Mouse (Mus musculus) CH12.LX (cell line): ENCODE results near the gene Cldn20. TPM values are rescaled to one million over a fixed set of nuclear protein-coding genes. Genes with fewer than 3 reads are reported as not detected.

Experiments
- DNase-seq: peaks from one replicate; pipeline ENCODE4 v3.0.0-alpha.2; 2013; ENCODE audit errors: extremely low read depth
- H3K27ac ChIP-seq: 2 replicates; pipeline ENCODE4 v1.5.1; 2012; ENCODE audit warnings: low read depth, mild to moderate bottlenecking, control low read depth, moderate library complexity; ENCODE audit not compliant: insufficient read depth
- H3K27me3 ChIP-seq: replicated peaks from 2 replicates; pipeline ENCODE3; 2012; ENCODE audit warnings: inconsistent platforms
- H3K36me3 ChIP-seq, 2 experiments: replicated peaks in 1 of 2; 2 replicates each; pipeline versions ENCODE3 to v1.6.1; 2012; ENCODE audit warnings: inconsistent platforms in 1 of 2, low read length in 1 of 2, mild to moderate bottlenecking in 1 of 2, mixed read lengths in 1 of 2, moderate library complexity in 1 of 2; ENCODE audit not compliant: control insufficient read depth in 1 of 2, insufficient read depth in 1 of 2
- H3K4me1 ChIP-seq, 2 experiments: 2 replicates each; pipeline ENCODE4 v1.6.1; 2012; ENCODE audit warnings: inconsistent platforms in 1 of 2, moderate library complexity in 1 of 2; ENCODE audit not compliant: insufficient read depth in 2 of 2, control insufficient read depth in 1 of 2
- H3K4me2 ChIP-seq: 2 replicates; pipeline ENCODE4 v1.6.1; 2012; ENCODE audit warnings: low read depth, mild to moderate bottlenecking, control low read depth; ENCODE audit not compliant: poor library complexity, insufficient read depth, severe bottlenecking
- H3K4me3 ChIP-seq, 3 experiments: fragments of 150-350 bp in 1 of 3; sonication (generic) in 1 of 3; replicated peaks in 1 of 3; 2 replicates each; pipeline versions ENCODE3 to v1.5.1; 2011 to 2012; ENCODE audit warnings: low read depth in 2 of 3, low read length in 2 of 3, mild to moderate bottlenecking in 2 of 3, moderate library complexity in 2 of 3, control low read depth in 1 of 3, improper control_type of control experiment in 1 of 3, inconsistent platforms in 1 of 3, mixed read lengths in 1 of 3; ENCODE audit not compliant: poor library complexity in 1 of 3
- H3K79me2 ChIP-seq: replicated peaks from 2 replicates; pipeline ENCODE4 v1.6.1; 2012; ENCODE audit warnings: mild to moderate bottlenecking, moderate library complexity; ENCODE audit not compliant: control insufficient read depth, poor library complexity, insufficient read depth, severe bottlenecking; ENCODE audit errors: extremely low read depth
- H3K9ac ChIP-seq: 2 replicates; pipeline ENCODE4 v1.6.1; 2012; ENCODE audit warnings: low read depth, mild to moderate bottlenecking, control low read depth, moderate library complexity; ENCODE audit not compliant: insufficient read depth
- H3K9me3 ChIP-seq: replicated peaks from 2 replicates; pipeline ENCODE3; 2012; ENCODE audit warnings: low read length, inconsistent platforms, mixed read lengths
- CHD2 ChIP-seq: IDR thresholded peaks from 2 replicates; pipeline ENCODE4 v1.6.1; 2011; ENCODE audit warnings: low read length, improper control_type of control experiment
- CTCF ChIP-seq, 2 experiments: IDR thresholded peaks in 1 of 2; conservative IDR thresholded peaks in 1 of 2; 2 replicates each; pipeline ENCODE4 v1.5.1; 2011 to 2012; ENCODE audit warnings: low read depth in 2 of 2, low read length in 2 of 2, improper control_type of control experiment in 1 of 2, inconsistent platforms in 1 of 2, mild to moderate bottlenecking in 1 of 2, moderate library complexity in 1 of 2
- ELF1 ChIP-seq: IDR thresholded peaks from 2 replicates; pipeline ENCODE4 v1.6.1; 2014; ENCODE audit warnings: low read depth, mild to moderate bottlenecking, inconsistent platforms, low read length, improper control_type of control experiment
- EP300 ChIP-seq: IDR thresholded peaks from 2 replicates; pipeline ENCODE4 v1.6.1; 2011; ENCODE audit warnings: low read length, improper control_type of control experiment
- MAFK ChIP-seq: IDR thresholded peaks from 2 replicates; pipeline ENCODE4 v1.6.1; 2011; ENCODE audit warnings: low read length, improper control_type of control experiment; ENCODE audit not compliant: insufficient replicate concordance
- MEF2A ChIP-seq: IDR thresholded peaks from 2 replicates; pipeline ENCODE4 v1.6.1; 2014; ENCODE audit warnings: low read depth, mild to moderate bottlenecking, inconsistent platforms, low read length, improper control_type of control experiment, borderline replicate concordance
- NELFE ChIP-seq: IDR thresholded peaks from 2 replicates; pipeline ENCODE4 v1.6.1; 2011; ENCODE audit warnings: low read depth, low read length, improper control_type of control experiment
- RAD21 ChIP-seq: IDR thresholded peaks from 2 replicates; pipeline ENCODE4 v1.6.1; 2011; ENCODE audit warnings: low read depth, mild to moderate bottlenecking, low read length, improper control_type of control experiment, moderate library complexity
- USF1 ChIP-seq: IDR thresholded peaks from 2 replicates; pipeline ENCODE4 v1.6.1; 2014; ENCODE audit warnings: low read depth, mild to moderate bottlenecking, inconsistent platforms, low read length, improper control_type of control experiment
- ZMIZ1 ChIP-seq: IDR thresholded peaks from 2 replicates; pipeline ENCODE4 v1.6.1; 2012; ENCODE audit warnings: low read depth, mild to moderate bottlenecking, inconsistent platforms, low read length, improper control_type of control experiment
- dilution Hi-C: fragments of 300-500 bp; cut with MboI; formaldehyde crosslinking; loops from 2 replicates; pipeline ENCODE4 v1.14.3; 2020; ENCODE audit warnings: low sequenced_read_pairs; ENCODE audit not compliant: extremely low pct_unique_long_range_greater_than_20kb, extremely low pct_ligation_motif_present
- in situ Hi-C: fragments of 300-500 bp; cut with MboI; formaldehyde crosslinking; loops from 3 replicates; pipeline ENCODE4 v1.14.3; 2019; ENCODE audit warnings: low sequenced_read_pairs, low pct_ligation_motif_present, low pct_unique_long_range_greater_than_20kb, mixed read lengths
- polyA plus RNA-seq: library from polyadenylated mRNA; unstranded; fragments of >175 nt; gene quantifications from 2 replicates; pipeline ENCODE4 v1.2.1, GENCODE M21; 2012; ENCODE audit warnings: low read depth; ENCODE audit not compliant: insufficient read length
- total RNA-seq, 2 experiments: library from RNA; depleted of rRNA; stranded (reverse); fragments of 300-350 nt in 1 of 2; fragments of >200 nt in 1 of 2; gene quantifications; 2 replicates each; pipeline ENCODE4 v1.2.3; 2012 to 2014

Gene Cldn20
- total and polyA plus RNA-seq, 3 experiments, result 0.73 TPM; not detected in 2

DNA sequence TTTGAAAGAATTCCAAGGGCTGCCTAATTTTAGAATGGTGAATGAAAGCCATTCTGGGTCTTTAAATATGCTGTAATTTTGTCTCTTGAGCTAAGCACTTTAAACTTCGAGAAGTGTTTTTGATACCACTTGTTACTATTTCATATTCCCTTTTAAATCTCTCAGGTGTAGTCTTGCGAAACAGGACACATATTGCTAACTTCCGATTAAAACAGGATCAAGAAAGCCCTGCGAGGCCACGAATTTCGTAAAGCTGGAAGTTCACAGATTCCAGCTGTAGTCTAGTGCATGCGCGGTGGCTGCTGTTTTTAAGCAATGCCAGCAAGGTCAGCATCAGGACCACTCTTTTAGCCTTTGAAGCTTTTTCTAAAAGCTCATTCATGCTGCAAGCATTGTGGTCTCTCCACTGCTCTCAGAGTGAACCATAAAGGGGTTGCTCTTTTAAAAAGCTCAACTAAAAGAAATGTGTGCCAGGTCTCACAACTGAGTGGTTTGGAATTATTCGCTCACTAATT, 26.1 kb downstream of the Cldn20 start:
- H3K79me2 ChIP-seq, result 0 out of 2 replicates have a peak, but pooled peaks cover 2% of the 10 kb centered on the region
- peaks cover 3 to 16% of the 10 kb centered on the region in 2 experiments; a peak in 2 of 4 replicates for H3K4me1 ChIP-seq
- H3K4me3 ChIP-seq, result peak overlapping the region; percentile 45 to 79 (median 68)
- in situ Hi-C loops (no loop called here), dilution Hi-C loops (no loop called here)
- H3K4me2 ChIP-seq, result peak overlapping the region; percentile 57; the same call in 1 of the 2 replicates
- H3K27me3 ChIP-seq, result no peaks in the 10 kb centered on the region
- H3K9ac ChIP-seq, result peak overlapping the region; percentile 74
- H3K27ac ChIP-seq, result no peak overlapping the region
- peaks cover 0 to 14% of the 10 kb centered on the region in 2 experiments for H3K36me3 ChIP-seq
- no peak for TF ChIP-seq USF1
- no peak for TF ChIP-seq EP300
- no peak for TF ChIP-seq CHD2
- no peak for TF ChIP-seq CTCF (conservative IDR thresholded peaks at IDR 0.05 in 1 of 2, IDR thresholded peaks at IDR 0.05 in 1 of 2; ENCODE audit: low read depth in 2 of 2, low read length in 2 of 2)
- no peak for TF ChIP-seq MEF2A
- TF ChIP-seq RAD21, result no peak
- TF ChIP-seq MAFK, result no peak
- DNase-seq, result no peak
- H3K9me3 ChIP-seq, result no peaks in the 10 kb centered on the region

DNA sequence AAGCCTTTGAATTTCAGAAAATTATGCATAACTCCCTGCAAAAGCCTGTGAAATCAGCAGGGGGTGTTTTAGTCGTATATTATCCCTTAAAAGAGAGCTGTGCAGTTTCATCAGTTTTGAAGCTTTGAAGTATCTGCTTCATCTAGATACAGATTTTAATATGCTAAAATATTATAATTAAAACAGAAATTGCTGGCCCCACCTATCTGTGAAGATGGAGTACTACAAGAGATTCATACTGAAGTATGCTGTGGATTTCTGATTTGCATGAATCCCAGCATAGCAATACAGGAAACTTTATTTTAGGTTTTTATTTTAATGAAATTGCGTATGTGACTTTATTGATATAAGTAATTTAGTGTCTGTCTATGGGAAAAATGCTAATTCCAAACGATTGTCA, 28.2 kb downstream of the Cldn20 start:
- H3K27ac ChIP-seq, result no peak overlapping the region
- no peak overlapping the region for H3K4me2 ChIP-seq
- in situ Hi-C loops, result no loop called here
- H3K27me3 ChIP-seq, result no peaks in the 10 kb centered on the region
- no peak for DNase-seq
- 0 out of 2 replicates have a peak, but pooled peaks cover 2% of the 10 kb centered on the region for H3K79me2 ChIP-seq
- peaks cover 3 to 16% of the 10 kb centered on the region in 2 experiments; a peak in 2 of 4 replicates for H3K4me1 ChIP-seq
- H3K4me3 ChIP-seq, result no peak overlapping the region
- peak in 1 of 2 experiments; percentile 40; a peak in 2 of 4 replicates for TF ChIP-seq CTCF (conservative IDR thresholded peaks at IDR 0.05 in 1 of 2, IDR thresholded peaks at IDR 0.05 in 1 of 2; ENCODE audit: low read depth in 2 of 2, low read length in 2 of 2)
- TF ChIP-seq ZMIZ1, result no peak
- TF ChIP-seq ELF1, result no peak
- dilution Hi-C loops, result no loop called here
- H3K36me3 ChIP-seq, result no peaks in the 10 kb centered on the region
- H3K9ac ChIP-seq, result no peak overlapping the region
- no peaks in the 10 kb centered on the region for H3K9me3 ChIP-seq

- peaks cover 0 to 6% of the 10 kb centered on the region in 2 experiments; a peak in 2 of 4 replicates for H3K4me1 ChIP-seq
- H3K27ac ChIP-seq, result no peak overlapping the region
- H3K9me3 ChIP-seq, result no peaks in the 10 kb centered on the region
- no peak overlapping the region for H3K9ac ChIP-seq
- peak in 1 of 2 experiments; percentile 25; a peak in 1 of 4 replicates for TF ChIP-seq CTCF (conservative IDR thresholded peaks at IDR 0.05 in 1 of 2, IDR thresholded peaks at IDR 0.05 in 1 of 2; ENCODE audit: low read depth in 2 of 2, low read length in 2 of 2)
- no peak for TF ChIP-seq NELFE
- TF ChIP-seq, all 38 proteins: peak for 1
- Histone ChIP-seq H3K36me3 (no peaks in the 10 kb centered on the region), H3K27me3 (no peaks in the 10 kb centered on the region), H3K79me2 (no peaks in the 10 kb centered on the region), H3K4me3 (no peak overlapping the region), H3K4me2 (no peak overlapping the region)
- dilution Hi-C loops (no loop called here), in situ Hi-C loops (no loop called here)
- DNase-seq, result no peak
Observed at GRCm38 (mm10) chr17:3562405-3562804, 30.1 kb downstream of the Cldn20 start.
